Mouse (Mus musculus): ENCODE measurements around the gene Larp4.
"Not testable (repeated sequence)": the region's sequence is repeated elsewhere in the genome, so short reads cannot be mapped to it uniquely, and the experiment has no call there.

Larp4 gene

GRCm38 (mm10) chr15:99969765-99970164 is at the start of gene Larp4:
Gene Larp4 (plus strand): TSS chr15:99970065.
- not testable (repeated sequence) for DNase-seq (ENCODE audit: low spot score in 2 of 2)

- no peak for DNase-seq (ENCODE audit: low spot score in 2 of 2)
These were observed 38.6 kb upstream of the Larp4 start for GRCm38 (mm10) chr15:99931231-99931630.

GRCm38 (mm10) chr15:99934501-99934900 is 35.4 kb upstream of the Larp4 start:
- no peak for DNase-seq (ENCODE audit: low spot score in 2 of 2)

GRCm38 (mm10) chr15:99936659-99937058 is 33.2 kb upstream of the Larp4 start:
- DNase-seq (ENCODE audit: low spot score in 2 of 2): no peak

- no peak for DNase-seq (ENCODE audit: low spot score in 2 of 2)
These were observed 32.0 kb upstream of the Larp4 start for GRCm38 (mm10) chr15:99937841-99938240.

GRCm38 (mm10) chr15:99940426-99940825 is 29.4 kb upstream of the Larp4 start:
- DNase-seq (ENCODE audit: low spot score in 2 of 2): no peak

- DNase-seq (ENCODE audit: low spot score in 2 of 2): no peak
These were observed 28.8 kb upstream of the Larp4 start for GRCm38 (mm10) chr15:99940970-99941630.

- no peak for DNase-seq (ENCODE audit: low spot score in 2 of 2)
These were observed 14.5 kb upstream of the Larp4 start for GRCm38 (mm10) chr15:99955324-99955723.

GRCm38 (mm10) chr15:99965103-99965775 is 4.6 kb upstream of the Larp4 start:
- no peak for DNase-seq (ENCODE audit: low spot score in 2 of 2)

GRCm38 (mm10) chr15:99966961-99967360 is 2.9 kb upstream of the Larp4 start, which contains the start of gene Fam186a:
Gene Fam186a (minus strand): TSS chr15:99967061.
- DNase-seq (ENCODE audit: low spot score in 2 of 2): no peak

GRCm38 (mm10) chr15:99970606-99971005 is 741 bp downstream of the Larp4 start:
- no peak for DNase-seq (ENCODE audit: low spot score in 2 of 2)

- peak; percentile 93 to 94 for DNase-seq (ENCODE audit: low spot score in 2 of 2)
These were observed 2.6 kb downstream of the Larp4 start for GRCm38 (mm10) chr15:99972361-99972988.

- peak in 1 of 2 experiments; percentile 54 for DNase-seq (ENCODE audit: low spot score in 2 of 2)
These were observed 3.4 kb downstream of the Larp4 start for GRCm38 (mm10) chr15:99972989-99973911.

- DNase-seq (ENCODE audit: low spot score in 2 of 2): no peak
These were observed 4.8 kb downstream of the Larp4 start for GRCm38 (mm10) chr15:99974476-99975220.

GRCm38 (mm10) chr15:99976121-99976520 is 6.3 kb downstream of the Larp4 start:
- not testable (repeated sequence) for DNase-seq (ENCODE audit: low spot score in 2 of 2)

- DNase-seq (ENCODE audit: low spot score in 2 of 2): no peak
These were observed 9.4 kb downstream of the Larp4 start for GRCm38 (mm10) chr15:99979266-99979665.

- no peak for DNase-seq (ENCODE audit: low spot score in 2 of 2)
These were observed 9.8 kb downstream of the Larp4 start for GRCm38 (mm10) chr15:99979715-99980114.

- no peak for DNase-seq (ENCODE audit: low spot score in 2 of 2)
These were observed 23.2 kb downstream of the Larp4 start for GRCm38 (mm10) chr15:99993100-99993499.

- no peak for DNase-seq (ENCODE audit: low spot score in 2 of 2)
These were observed 27.4 kb downstream of the Larp4 start for GRCm38 (mm10) chr15:99997114-99997804.

- DNase-seq (ENCODE audit: low spot score in 2 of 2): no peak
These were observed 29.5 kb downstream of the Larp4 start for GRCm38 (mm10) chr15:99999390-99999789.

All from thymus, postnatal 10 days (tissue).